Mouse (Mus musculus): ENCODE measurements around the gene Clcn5. TPM values are rescaled to one million over a fixed set of nuclear protein-coding genes. Genes with fewer than 3 reads are reported as not detected.

The Clcn5 gene
- polyA plus RNA-seq, 1 experiment from 2014 or later = 17.8 TPM

DNA sequence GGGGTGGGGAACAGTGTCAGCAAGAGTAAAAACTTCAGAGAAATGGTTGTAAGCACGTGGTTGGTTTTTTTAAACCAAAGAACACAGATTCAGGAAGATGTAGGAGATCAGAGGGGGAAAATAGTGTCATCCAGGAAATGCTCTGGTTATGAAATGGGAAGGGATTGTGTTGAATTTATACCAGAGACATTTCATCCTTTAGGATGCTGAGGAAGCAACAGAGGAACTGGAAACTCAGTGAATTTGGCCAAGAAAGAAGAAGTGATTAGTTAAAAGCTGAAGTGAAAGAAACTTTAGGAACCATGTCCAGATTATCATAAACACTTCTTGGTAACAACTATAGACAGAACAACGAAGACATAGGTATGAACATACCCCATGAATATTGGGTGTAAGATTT lies 26.2 kb downstream of the Clcn5 start:
- Histone ChIP-seq H3K4me1 (ENCODE audit: control insufficient read depth, insufficient read depth, low read length) (no peaks in the 10 kb centered on the region), H3K4me2 (replicated peaks; ENCODE audit: low read depth, low read length) (no peak overlapping the region), H3K9ac (replicated peaks; ENCODE audit: low read depth, low read length) (no peak overlapping the region), H3K4me3 (ENCODE audit: low read depth, low read length) (no peak overlapping the region), H3K27me3 (ENCODE audit: control insufficient read depth, insufficient read depth, low read length) (no peaks in the 10 kb centered on the region), H3K9me3 (ENCODE audit: control insufficient read depth, low read depth, low read length) (no peaks in the 10 kb centered on the region), H3K36me3 (ENCODE audit: control insufficient read depth, insufficient read depth, low read length) (no peaks in the 10 kb centered on the region), H3K27ac (ENCODE audit: low read length) (no peak overlapping the region)
- WGBS = 70% methylated on average over 2 of the region's 2 CpGs
- ATAC-seq (ENCODE audit: insufficient number of reproducible peaks, insufficient read depth, low FRiP score, low read depth) = no peak

DNA sequence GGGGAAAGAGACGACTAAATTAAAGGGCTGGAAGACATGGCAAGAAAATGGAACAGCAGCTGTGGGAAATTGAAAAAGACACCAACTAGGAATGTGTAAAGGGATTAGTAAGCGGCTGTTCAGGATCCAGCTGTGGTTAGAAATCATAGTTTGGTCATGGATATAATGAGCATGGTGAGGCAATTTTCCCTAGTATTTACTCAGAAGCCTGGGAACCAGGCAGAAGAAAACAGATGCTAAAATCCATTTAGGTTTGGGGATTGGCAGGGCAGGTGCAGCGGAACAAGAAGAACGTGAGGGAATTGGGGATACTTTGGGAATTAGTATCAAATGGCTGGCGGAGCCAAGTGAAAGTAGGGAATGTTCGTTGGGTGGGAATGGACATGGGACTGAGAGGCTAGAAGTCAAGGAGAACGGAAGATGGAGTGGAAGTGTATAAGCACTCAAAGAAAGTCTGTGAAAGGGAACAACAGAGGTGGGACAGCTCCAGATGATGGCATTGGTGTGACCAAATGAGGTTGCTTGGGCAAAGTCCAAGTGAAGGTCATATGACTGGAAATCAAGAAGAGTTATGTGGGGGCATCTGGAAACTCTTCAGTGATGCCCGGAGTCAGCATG lies 26.9 kb downstream of the Clcn5 start:
- Histone ChIP-seq H3K9me3 (ENCODE audit: control insufficient read depth, low read depth, low read length) (no peaks in the 10 kb centered on the region), H3K27ac (ENCODE audit: low read length) (no peak overlapping the region), H3K4me2 (replicated peaks; ENCODE audit: low read depth, low read length) (no peak overlapping the region), H3K9ac (replicated peaks; ENCODE audit: low read depth, low read length) (no peak overlapping the region), H3K27me3 (ENCODE audit: control insufficient read depth, insufficient read depth, low read length) (no peaks in the 10 kb centered on the region), H3K36me3 (ENCODE audit: control insufficient read depth, insufficient read depth, low read length) (no peaks in the 10 kb centered on the region), H3K4me3 (ENCODE audit: low read depth, low read length) (no peak overlapping the region), H3K4me1 (ENCODE audit: control insufficient read depth, insufficient read depth, low read length) (no peaks in the 10 kb centered on the region)
- 91% methylated on average over 8 of the region's 8 CpGs for WGBS
- no peak for ATAC-seq (ENCODE audit: insufficient number of reproducible peaks, insufficient read depth, low FRiP score, low read depth)

DNA sequence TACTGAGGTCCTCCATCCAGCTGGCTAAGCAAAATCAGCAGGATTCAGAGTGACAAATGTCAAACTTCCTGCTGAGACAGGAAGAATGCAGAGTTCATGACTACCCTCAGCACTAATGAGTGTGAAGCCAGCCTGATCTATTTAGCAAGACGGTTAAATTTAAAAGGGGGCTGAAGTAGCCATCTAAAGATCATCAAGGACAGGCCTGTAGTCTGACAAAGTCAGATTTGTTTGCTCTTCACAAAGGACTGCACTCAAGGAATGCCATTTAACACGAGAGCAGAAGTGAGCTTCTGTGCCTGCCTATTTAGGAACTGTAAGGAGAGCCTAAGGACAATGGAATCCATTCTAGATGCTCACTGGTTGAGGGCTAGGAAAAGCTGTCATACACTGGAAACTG lies 30.2 kb downstream of the Clcn5 start:
- H3K4me3 ChIP-seq (ENCODE audit: low read depth, low read length) = no peak overlapping the region

DNA sequence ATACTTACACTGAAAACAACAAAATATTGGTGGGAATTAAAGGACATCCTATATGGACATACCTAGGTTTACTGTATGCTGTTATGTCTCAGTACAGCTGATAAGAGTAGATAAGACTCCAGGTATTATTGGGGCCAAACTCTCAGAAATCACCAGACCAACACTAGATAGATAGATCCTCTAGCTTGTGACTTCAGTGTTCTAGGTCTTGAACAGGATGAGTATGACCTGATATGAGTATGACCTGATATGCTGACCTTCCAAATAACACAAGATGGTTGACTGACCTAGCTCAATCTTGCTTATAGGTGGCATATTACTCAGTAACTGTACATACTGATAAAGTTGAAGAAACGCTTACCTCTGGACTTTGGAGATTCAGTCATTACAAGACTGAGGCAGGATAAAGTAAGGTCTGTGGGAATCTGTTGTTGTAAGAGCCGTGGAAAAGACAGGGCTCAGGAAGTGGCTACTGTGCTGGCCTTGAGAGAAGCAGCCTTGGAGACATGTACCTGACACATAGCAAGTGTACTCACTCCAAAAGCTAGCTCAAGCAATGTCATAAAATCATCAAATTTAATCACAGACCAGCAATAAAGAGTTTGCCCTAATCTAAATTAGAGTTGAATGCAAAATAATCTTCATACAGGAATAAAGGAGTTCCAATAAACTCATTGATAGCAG lies 32.0 kb downstream of the Clcn5 start:
- Histone ChIP-seq H3K4me2 (replicated peaks; ENCODE audit: low read depth, low read length) (no peak overlapping the region), H3K36me3 (ENCODE audit: control insufficient read depth, insufficient read depth, low read length) (no peaks in the 10 kb centered on the region), H3K9me3 (ENCODE audit: control insufficient read depth, low read depth, low read length) (no peaks in the 10 kb centered on the region), H3K4me1 (ENCODE audit: control insufficient read depth, insufficient read depth, low read length) (no peaks in the 10 kb centered on the region), H3K9ac (replicated peaks; ENCODE audit: low read depth, low read length) (no peak overlapping the region), H3K27ac (ENCODE audit: low read length) (no peak overlapping the region), H3K4me3 (ENCODE audit: low read depth, low read length) (no peak overlapping the region), H3K27me3 (ENCODE audit: control insufficient read depth, insufficient read depth, low read length) (no peaks in the 10 kb centered on the region)
- WGBS = 93% methylated on average over 2 of the region's 2 CpGs
- no peak for ATAC-seq (ENCODE audit: insufficient number of reproducible peaks, insufficient read depth, low FRiP score, low read depth)

More for the DNA sequence above, 30.2 kb downstream of the Clcn5 start:
- H3K9ac ChIP-seq (replicated peaks; ENCODE audit: low read depth, low read length) = no peak overlapping the region
- no peak for ATAC-seq (ENCODE audit: insufficient number of reproducible peaks, insufficient read depth, low FRiP score, low read depth)
- no peak overlapping the region for H3K27ac ChIP-seq (ENCODE audit: low read length)
- H3K9me3 ChIP-seq (ENCODE audit: control insufficient read depth, low read depth, low read length) = no peaks in the 10 kb centered on the region
- no peaks in the 10 kb centered on the region for H3K36me3 ChIP-seq (ENCODE audit: control insufficient read depth, insufficient read depth, low read length)
- no peak overlapping the region for H3K4me2 ChIP-seq (replicated peaks; ENCODE audit: low read depth, low read length)
- H3K4me1 ChIP-seq (ENCODE audit: control insufficient read depth, insufficient read depth, low read length) = no peaks in the 10 kb centered on the region
- 13% methylated on average over 2 of the region's 2 CpGs for WGBS
- H3K27me3 ChIP-seq (ENCODE audit: control insufficient read depth, insufficient read depth, low read length) = no peaks in the 10 kb centered on the region

DNA sequence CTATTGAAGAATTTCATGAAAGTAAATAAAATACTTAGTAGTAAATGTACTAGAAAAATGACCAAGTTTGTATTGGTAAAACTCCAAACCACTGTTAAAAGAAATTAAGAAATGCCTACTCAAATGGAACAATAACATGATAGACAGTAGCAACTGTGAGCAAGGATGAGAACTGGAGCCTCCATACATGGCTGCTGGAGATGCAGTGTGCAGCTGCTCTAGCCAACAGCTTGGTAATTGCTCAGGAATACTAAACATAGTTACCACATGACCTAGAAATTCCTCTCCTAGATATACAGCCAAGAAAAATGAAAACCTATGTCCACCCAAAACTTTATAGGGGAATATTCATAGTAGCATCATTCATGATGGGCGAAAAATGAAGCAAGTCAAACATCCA lies 36.5 kb downstream of the Clcn5 start:
- no peak overlapping the region for H3K4me2 ChIP-seq (replicated peaks; ENCODE audit: low read depth, low read length)
- no peaks in the 10 kb centered on the region for H3K4me1 ChIP-seq (ENCODE audit: control insufficient read depth, insufficient read depth, low read length)
- H3K36me3 ChIP-seq (ENCODE audit: control insufficient read depth, insufficient read depth, low read length) = no peaks in the 10 kb centered on the region
- no peak overlapping the region for H3K27ac ChIP-seq (ENCODE audit: low read length)
- H3K9me3 ChIP-seq (ENCODE audit: control insufficient read depth, low read depth, low read length) = no peaks in the 10 kb centered on the region
- WGBS = 69% methylated on average over 1 of the region's 1 CpGs
- H3K27me3 ChIP-seq (ENCODE audit: control insufficient read depth, insufficient read depth, low read length) = no peaks in the 10 kb centered on the region
- H3K4me3 ChIP-seq (ENCODE audit: low read depth, low read length) = no peak overlapping the region
- H3K9ac ChIP-seq (replicated peaks; ENCODE audit: low read depth, low read length) = no peak overlapping the region
- no peak for ATAC-seq (ENCODE audit: insufficient number of reproducible peaks, insufficient read depth, low FRiP score, low read depth)

DNA sequence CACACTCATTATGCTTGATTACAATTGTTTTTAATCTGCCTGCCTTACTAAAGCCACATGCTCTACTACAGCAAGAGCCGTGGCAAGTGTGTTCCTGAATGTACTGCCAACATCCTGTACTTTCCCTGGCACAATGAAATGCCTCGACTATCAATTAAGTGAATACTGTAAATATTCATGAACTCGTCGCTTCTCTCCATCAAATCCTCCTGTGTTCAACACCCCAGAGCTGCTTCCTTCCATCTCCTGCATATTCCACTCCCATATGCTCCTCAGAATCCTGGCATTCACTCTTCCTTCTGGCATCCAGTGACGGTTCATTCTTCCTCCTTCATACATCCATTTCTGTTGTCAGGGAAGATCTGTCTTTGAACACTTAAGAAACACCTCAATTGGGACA lies 39.4 kb downstream of the Clcn5 start:
- Histone ChIP-seq H3K36me3 (ENCODE audit: control insufficient read depth, insufficient read depth, low read length) (no peaks in the 10 kb centered on the region), H3K4me3 (ENCODE audit: low read depth, low read length) (no peak overlapping the region), H3K4me2 (replicated peaks; ENCODE audit: low read depth, low read length) (no peak overlapping the region), H3K27ac (ENCODE audit: low read length) (no peak overlapping the region), H3K9ac (replicated peaks; ENCODE audit: low read depth, low read length) (no peak overlapping the region), H3K27me3 (ENCODE audit: control insufficient read depth, insufficient read depth, low read length) (no peaks in the 10 kb centered on the region), H3K4me1 (ENCODE audit: control insufficient read depth, insufficient read depth, low read length) (no peaks in the 10 kb centered on the region), H3K9me3 (ENCODE audit: control insufficient read depth, low read depth, low read length) (no peaks in the 10 kb centered on the region)
- ATAC-seq (ENCODE audit: insufficient number of reproducible peaks, insufficient read depth, low FRiP score, low read depth) = no peak
- whole genome bisulfite sequencing = 77% methylated on average over 5 of the region's 5 CpGs

DNA sequence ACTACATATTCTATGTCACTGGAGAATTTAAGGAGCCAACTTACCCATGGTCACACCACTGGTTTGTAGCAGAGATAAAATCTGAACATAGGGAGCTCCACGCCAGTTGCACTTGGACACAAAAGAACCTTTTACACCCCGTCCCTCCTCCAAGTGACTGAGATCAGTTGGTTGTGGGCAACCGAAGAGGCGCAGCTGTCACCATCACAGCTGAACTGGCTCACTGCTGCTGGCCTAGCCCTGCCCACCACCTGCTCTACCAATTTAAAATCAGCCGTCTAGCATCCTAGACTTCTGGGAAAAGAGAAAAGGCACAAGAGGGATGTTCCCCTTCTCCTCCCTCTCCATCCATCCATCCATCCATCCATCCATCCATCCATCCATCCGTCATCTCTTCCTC lies 42.6 kb downstream of the Clcn5 start:
- no peak overlapping the region for H3K9ac ChIP-seq (replicated peaks; ENCODE audit: low read depth, low read length)
- H3K36me3 ChIP-seq (ENCODE audit: control insufficient read depth, insufficient read depth, low read length) = no peaks in the 10 kb centered on the region
- WGBS = 81% methylated on average over 6 of the region's 6 CpGs
- H3K4me2 ChIP-seq (replicated peaks; ENCODE audit: low read depth, low read length) = no peak overlapping the region
- H3K27ac ChIP-seq (ENCODE audit: low read length) = no peak overlapping the region
- ATAC-seq (ENCODE audit: insufficient number of reproducible peaks, insufficient read depth, low FRiP score, low read depth) = no peak
- H3K4me1 ChIP-seq (ENCODE audit: control insufficient read depth, insufficient read depth, low read length) = no peaks in the 10 kb centered on the region
- H3K4me3 ChIP-seq (ENCODE audit: low read depth, low read length) = no peak overlapping the region
- H3K9me3 ChIP-seq (ENCODE audit: control insufficient read depth, low read depth, low read length) = no peaks in the 10 kb centered on the region
- H3K27me3 ChIP-seq (ENCODE audit: control insufficient read depth, insufficient read depth, low read length) = no peaks in the 10 kb centered on the region

DNA sequence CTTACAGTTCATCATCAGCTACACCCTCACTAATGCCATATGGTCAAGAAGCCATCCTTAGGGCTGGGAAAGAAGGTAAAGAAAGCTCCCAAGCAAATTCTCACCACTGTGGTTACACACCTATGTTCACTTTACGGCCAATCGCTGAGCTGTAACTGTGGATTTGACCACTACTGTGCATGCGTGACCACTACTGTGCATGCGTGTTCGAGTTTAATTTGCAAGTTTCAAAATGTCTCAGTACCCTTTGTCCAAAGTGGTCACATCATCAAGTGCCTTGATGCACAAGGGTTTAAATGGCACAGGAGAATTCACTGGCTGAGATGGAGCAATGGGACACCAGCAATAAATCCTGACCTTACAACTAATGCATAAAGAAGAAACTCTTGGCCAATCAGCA lies 58.0 kb downstream of the Clcn5 start:
- Histone ChIP-seq H3K4me1 (ENCODE audit: control insufficient read depth, insufficient read depth, low read length) (no peaks in the 10 kb centered on the region), H3K36me3 (ENCODE audit: control insufficient read depth, insufficient read depth, low read length) (no peaks in the 10 kb centered on the region), H3K4me3 (ENCODE audit: low read depth, low read length) (no peak overlapping the region), H3K9ac (replicated peaks; ENCODE audit: low read depth, low read length) (no peak overlapping the region), H3K27me3 (ENCODE audit: control insufficient read depth, insufficient read depth, low read length) (no peaks in the 10 kb centered on the region), H3K27ac (ENCODE audit: low read length) (no peak overlapping the region), H3K4me2 (replicated peaks; ENCODE audit: low read depth, low read length) (no peak overlapping the region), H3K9me3 (ENCODE audit: control insufficient read depth, low read depth, low read length) (no peaks in the 10 kb centered on the region)
- WGBS = 94% methylated on average over 5 of the region's 5 CpGs
- no peak for ATAC-seq (ENCODE audit: insufficient number of reproducible peaks, insufficient read depth, low FRiP score, low read depth)
